Mouse (Mus musculus) liver, adult 2 months (tissue): ENCODE measurements around the gene Cnot8. TPM values are rescaled to one million over a fixed set of nuclear protein-coding genes. Genes with fewer than 3 reads are reported as not detected.
"Not testable (repeated sequence)": the region's sequence is repeated elsewhere in the genome, so short reads cannot be mapped to it uniquely, and the experiment has no call there.

ENCODE experiments used
- DNase-seq: peaks from one replicate; pipeline ENCODE4 v3.0.0-alpha.2; 2011; ENCODE audit warnings: low read depth, low spot score; ENCODE audit errors: extremely low read depth
- H3K27ac ChIP-seq: fragments of 200-500 bp; replicated peaks from 2 replicates; pipeline ENCODE4 v1.5.1; 2012; ENCODE audit warnings: low read depth, mild to moderate bottlenecking, control low read depth, inconsistent platforms, low read length; ENCODE audit not compliant: insufficient read depth
- H3K27me3 ChIP-seq: fragments of 200-500 bp; 2 replicates; pipeline ENCODE4 v1.6.1; 2012; ENCODE audit warnings: mild to moderate bottlenecking, moderate library complexity, low read length, inconsistent platforms; ENCODE audit not compliant: control insufficient read depth, insufficient read depth
- H3K36me3 ChIP-seq: fragments of 200-500 bp; 2 replicates; pipeline ENCODE4 v1.6.1; 2012; ENCODE audit warnings: low read length, inconsistent platforms; ENCODE audit not compliant: control insufficient read depth, insufficient read depth
- H3K4me1 ChIP-seq: fragments of 200-500 bp; 2 replicates; pipeline ENCODE4 v1.6.1; 2011; ENCODE audit warnings: low read length; ENCODE audit not compliant: control insufficient read depth, insufficient read depth
- H3K4me3 ChIP-seq: fragments of 200-500 bp; 2 replicates; pipeline ENCODE4 v1.5.1; 2011; ENCODE audit warnings: low read depth, mild to moderate bottlenecking, control low read depth, low read length, moderate library complexity; ENCODE audit not compliant: insufficient read depth
- H3K79me2 ChIP-seq: fragments of 200-500 bp; 2 replicates; pipeline ENCODE4 v1.6.1; 2012; ENCODE audit warnings: inconsistent platforms, mild to moderate bottlenecking, low read length, moderate library complexity; ENCODE audit not compliant: control insufficient read depth, insufficient read depth
- H3K9ac ChIP-seq: fragments of 200-500 bp; 2 replicates; pipeline ENCODE4 v1.6.1; 2012; ENCODE audit warnings: low read depth, mild to moderate bottlenecking, control low read depth, inconsistent platforms, low read length
- CTCF ChIP-seq: fragments of 200-500 bp; IDR thresholded peaks from 2 replicates; pipeline ENCODE4 v1.5.1; 2011; ENCODE audit warnings: low read depth, low read length, control low read depth
- POLR2A ChIP-seq: fragments of 200-500 bp; IDR thresholded peaks from 2 replicates; pipeline ENCODE4 v1.6.1; 2011; ENCODE audit warnings: low read length, control low read depth; ENCODE audit not compliant: insufficient read depth; ENCODE audit errors: extremely low read depth
- WGBS: fragments of 180-500 bp; shearing (Covaris S2); methylation state at CpG from one replicate; pipeline ENCODE4 v1.1.7; 2018; 5-methylcytosine and 5-hydroxymethylcytosine counted together
- polyA plus RNA-seq: library from polyadenylated mRNA; depleted of rRNA; stranded (reverse); fragments of >200 nt; gene quantifications from 2 replicates; pipeline ENCODE4 v1.2.3, GENCODE M21; 2012; rRNA removed
- total RNA-seq: library from RNA; depleted of rRNA; stranded (reverse); fragments of >200 nt; gene quantifications from 2 replicates; pipeline ENCODE4 v1.2.3, GENCODE M21; 2014; rRNA removed

The Cnot8 gene
- total RNA-seq (48.0 and 49.1 TPM in 2 replicates), polyA plus RNA-seq (40.2 and 49.0 TPM in 2 replicates)

DNA sequence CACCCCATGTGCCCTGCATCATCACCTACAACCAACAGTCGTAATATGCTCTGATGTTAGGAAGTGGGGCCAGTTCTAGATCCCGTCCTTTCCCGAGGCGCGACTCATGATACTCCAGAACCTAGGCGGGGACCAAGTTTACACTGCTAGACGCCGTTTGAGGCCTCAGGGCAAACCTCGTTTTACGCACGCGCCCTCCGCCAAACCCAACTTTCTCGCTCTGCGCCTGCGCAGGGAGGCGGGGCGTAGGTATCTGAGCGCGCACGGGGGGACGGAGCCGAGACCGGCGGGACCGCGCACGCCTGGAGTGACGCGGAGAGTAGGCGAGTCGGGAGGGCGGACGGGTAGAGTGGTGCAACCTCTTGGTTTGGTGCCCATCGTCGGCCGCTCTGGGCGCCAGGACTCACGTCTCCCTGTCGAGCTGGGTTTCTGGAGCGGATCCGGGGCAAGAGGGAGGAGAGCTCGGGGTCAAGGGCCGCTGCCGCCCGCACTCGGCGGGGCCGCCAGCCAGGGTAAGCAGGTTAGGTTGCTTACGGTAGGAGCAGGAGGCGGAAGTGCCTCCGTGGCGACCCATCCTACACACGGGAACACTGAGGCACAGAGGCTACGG is at the start of gene Cnot8:
Gene Cnot8, plus strand, starts transcription at position 457 of the 610 bp plus-strand sequence.
- peak within 1 kb of the TSS; percentile 86 for H3K9ac ChIP-seq
- peaks cover 17% of the 10 kb centered on the region; the same call in 1 of the 2 replicates for H3K79me2 ChIP-seq
- DNase-seq, result peak; percentile 95
- peaks cover 25% of the 10 kb centered on the region for H3K4me1 ChIP-seq
- H3K27ac ChIP-seq, result peak within 1 kb of the TSS; percentile 84
- 1% methylated on average over 55 of the region's 55 CpGs for WGBS
- no peaks in the 10 kb centered on the region for H3K27me3 ChIP-seq
- TF ChIP-seq CTCF, result no peak
- TF ChIP-seq POLR2A, result peak; percentile 83
- peak within 1 kb of the TSS; percentile 75 for H3K4me3 ChIP-seq
- H3K36me3 ChIP-seq, result no peaks in the 10 kb centered on the region

GRCm38 (mm10) chr11:58057455-58057854 is 46.5 kb upstream of the Cnot8 start:
- WGBS, result 41% methylated on average over 6 of the region's 6 CpGs
- peaks cover 55% of the 10 kb centered on the region for H3K36me3 ChIP-seq
- no peaks in the 10 kb centered on the region for H3K27me3 ChIP-seq
- H3K4me1 ChIP-seq, result no peaks in the 10 kb centered on the region
- TF ChIP-seq POLR2A, result no peak
- peak; percentile 69 for TF ChIP-seq CTCF
- H3K9ac ChIP-seq, result no peak overlapping the region
- H3K27ac ChIP-seq, result no peak overlapping the region
- no peak for DNase-seq
- no peaks in the 10 kb centered on the region for H3K79me2 ChIP-seq
- H3K4me3 ChIP-seq, result no peak overlapping the region

GRCm38 (mm10) chr11:58059752-58060151 is 44.2 kb upstream of the Cnot8 start:
- peaks cover 38% of the 10 kb centered on the region for H3K36me3 ChIP-seq
- not testable (repeated sequence) for H3K9ac ChIP-seq, H3K79me2 ChIP-seq, H3K4me1 ChIP-seq, H3K27ac ChIP-seq, DNase-seq, H3K27me3 ChIP-seq, H3K4me3 ChIP-seq
- 95% methylated on average over 7 of the region's 7 CpGs for WGBS

DNA sequence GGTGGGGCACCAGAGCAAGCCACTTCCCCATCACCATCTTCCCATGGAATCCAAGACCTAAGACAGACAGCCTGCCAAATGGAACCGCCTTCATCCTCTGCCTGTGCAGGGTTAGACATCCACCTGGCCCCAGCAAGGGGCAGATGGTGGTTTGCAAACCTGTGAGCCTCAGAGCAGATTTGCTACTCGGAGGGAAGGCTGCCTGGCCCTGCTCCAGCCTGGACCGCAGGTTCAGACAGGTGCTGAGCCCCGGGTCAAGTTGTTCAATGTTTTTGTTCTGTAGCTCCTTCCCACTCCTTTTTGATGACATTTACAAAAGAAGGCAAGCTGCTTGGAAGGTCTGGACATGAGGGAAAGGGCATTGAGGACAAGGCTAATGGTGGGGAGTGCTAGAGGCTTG is 42.7 kb upstream of the Cnot8 start:
- H3K79me2 ChIP-seq, H3K4me1 ChIP-seq, H3K9ac ChIP-seq, H3K4me3 ChIP-seq, H3K27me3 ChIP-seq, DNase-seq, H3K27ac ChIP-seq: not testable (repeated sequence)
- H3K36me3 ChIP-seq, result peaks cover 25% of the 10 kb centered on the region
- 77% methylated on average over 4 of the region's 4 CpGs for WGBS

DNA sequence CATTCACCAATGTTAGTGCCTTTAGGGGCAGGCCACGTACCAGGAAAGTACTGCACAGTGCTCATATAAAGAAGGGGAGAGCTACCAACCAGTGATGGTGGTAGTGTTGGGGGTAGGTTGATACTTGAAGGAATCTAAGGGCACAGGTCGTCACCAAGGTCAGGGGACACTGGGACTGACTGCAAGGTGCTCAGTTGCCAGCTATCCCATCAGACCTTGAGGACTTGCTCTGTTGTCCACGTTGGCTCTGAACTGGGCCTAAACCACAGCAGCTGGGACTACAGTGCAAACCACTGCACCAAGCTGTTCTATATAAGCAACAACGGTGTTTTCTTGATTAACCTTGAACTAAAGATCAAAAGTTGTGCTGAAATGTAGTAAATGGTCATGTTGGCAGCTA is 41.4 kb upstream of the Cnot8 start:
- Histone ChIP-seq H3K9ac (no peak overlapping the region), H3K79me2 (no peaks in the 10 kb centered on the region), H3K27me3 (no peaks in the 10 kb centered on the region), H3K36me3 (peaks cover 13% of the 10 kb centered on the region), H3K4me3 (no peak overlapping the region), H3K4me1 (no peaks in the 10 kb centered on the region; the same call in 1 of the 2 replicates), H3K27ac (no peak overlapping the region)
- WGBS, result 78% methylated on average over 4 of the region's 4 CpGs
- TF ChIP-seq CTCF (no peak), POLR2A (no peak)
- DNase-seq, result no peak

DNA sequence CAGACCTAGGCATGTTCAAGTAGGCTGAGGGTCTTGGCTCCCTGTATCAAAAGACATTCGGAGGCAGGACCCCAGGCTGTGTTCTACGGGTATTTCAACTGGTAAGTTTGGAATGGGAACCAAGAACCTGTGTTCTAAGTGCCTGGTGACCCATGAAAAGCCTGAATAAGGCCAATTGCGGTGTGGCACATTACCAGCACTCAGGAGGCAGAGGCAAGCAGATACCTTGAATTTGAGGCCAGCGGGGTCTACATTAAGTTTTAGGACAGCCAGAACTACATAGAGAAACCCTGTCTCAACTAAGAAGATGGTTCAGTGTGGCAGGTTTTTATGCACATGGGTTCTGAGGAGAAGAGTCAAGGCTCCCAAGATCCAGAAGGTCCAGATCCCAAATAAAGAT is 38.9 kb upstream of the Cnot8 start:
- DNase-seq, result no peak
- Histone ChIP-seq H3K36me3 (peaks cover 2% of the 10 kb centered on the region), H3K27ac (no peak overlapping the region), H3K4me1 (no peaks in the 10 kb centered on the region; the same call in 1 of the 2 replicates), H3K9ac (no peak overlapping the region), H3K27me3 (no peaks in the 10 kb centered on the region), H3K4me3 (no peak overlapping the region), H3K79me2 (no peaks in the 10 kb centered on the region)
- TF ChIP-seq CTCF, result no peak
- TF ChIP-seq POLR2A, result no peak
- 87% methylated on average over 4 of the region's 4 CpGs for WGBS
